In genomic region chr2:149973583-149973982, GRCm38 (mm10) we compare ENCODE assay signal across 10 mouse cellular contexts.
DNase-seq lines count a peak whose midpoint lies in the region; ATAC-seq and TF ChIP-seq lines count a peak whose summit lies in the region.
"Had no signal": no experiment of that assay in that cellular context is flagged by ENCODE, and none has a peak within 500 bp of the region (broad histone marks: within the 10 kb centered on the region; RNA-seq: fewer than 3 reads in every experiment).

No protein-coding gene starts in this region.

- H3K27ac ChIP-seq in intestine, embryonic 14.5 days (ENCODE audit: low read depth): 0 out of 2 replicates have a peak overlapping the region, but pooled peaks have one; percentile 38
- no peak overlapping the region for H3K27ac ChIP-seq in intestine, postnatal 0 days (ENCODE audit: low read depth, low read length)
- H3K27ac ChIP-seq: kidney, postnatal 0 days had no signal

- H3K4me1 ChIP-seq in intestine, embryonic 14.5 days (replicated peaks; ENCODE audit: control insufficient read depth, insufficient read depth, low read length): peaks cover 3% of the 10 kb centered on the region; the same call in 1 of the 2 replicates
- no peaks in the 10 kb centered on the region for H3K4me1 ChIP-seq in intestine, postnatal 0 days (replicated peaks; ENCODE audit: control insufficient read depth, insufficient read depth, low read length)

- no peak overlapping the region for H3K4me2 ChIP-seq in intestine, embryonic 14.5 days (ENCODE audit: low read length)
- no peak overlapping the region for H3K4me2 ChIP-seq in intestine, postnatal 0 days (replicated peaks; ENCODE audit: low read depth)

- no peak overlapping the region for H3K4me3 ChIP-seq in intestine, embryonic 14.5 days (ENCODE audit: low read depth, low read length)
- no peak overlapping the region for H3K4me3 ChIP-seq in intestine, postnatal 0 days (ENCODE audit: low read depth, low read length)
- H3K4me3 ChIP-seq: myocyte had no signal

- DNase-seq in intestine, embryonic 14.5 days (ENCODE audit: low spot score): peak; percentile 63
- DNase-seq in adrenal gland, adult 8-10 months: peak; percentile 57
- DNase-seq in frontal cortex, adult 2 months (ENCODE audit: extremely low spot score in 1 of 2, low spot score in 1 of 2): peak; percentile 19 to 58
- DNase-seq in lung, postnatal 10 days: peak; percentile 30
- DNase-seq in B cell, adult 2 months: no peak
- no peak for DNase-seq in kidney, adult 11 months

- H3K9ac ChIP-seq in intestine, embryonic 14.5 days (ENCODE audit: low read length): no peak overlapping the region
- no peak overlapping the region for H3K9ac ChIP-seq in intestine, postnatal 0 days (ENCODE audit: low read depth, low read length)

- no peaks in the 10 kb centered on the region for H3K27me3 ChIP-seq in intestine, embryonic 14.5 days (replicated peaks; ENCODE audit: control insufficient read depth, insufficient read depth, low read length)
- no peaks in the 10 kb centered on the region for H3K27me3 ChIP-seq in intestine, postnatal 0 days (replicated peaks; ENCODE audit: control insufficient read depth, insufficient read depth, low read length)

- WGBS in intestine, embryonic 14.5 days: 25% methylated on average over 6 of the region's 6 CpGs
- 25% methylated on average over 6 of the region's 6 CpGs for WGBS in intestine, postnatal 0 days

- TF ChIP-seq CTCF in intestine, postnatal 0 days (IDR thresholded peaks at IDR 0.05; ENCODE audit: low read depth): no peak

- no peaks in the 10 kb centered on the region for H3K9me3 ChIP-seq in intestine, embryonic 14.5 days (ENCODE audit: control insufficient read depth, low read length)
- no peaks in the 10 kb centered on the region for H3K9me3 ChIP-seq in intestine, postnatal 0 days (ENCODE audit: control insufficient read depth)

- no peaks in the 10 kb centered on the region for H3K36me3 ChIP-seq in intestine, embryonic 14.5 days (ENCODE audit: control insufficient read depth, insufficient read depth, low read length)
- no peaks in the 10 kb centered on the region for H3K36me3 ChIP-seq in intestine, postnatal 0 days (ENCODE audit: control insufficient read depth, insufficient read depth)

- no peak for ATAC-seq in intestine, embryonic 14.5 days (replicated peaks; ENCODE audit: low FRiP score, low TSS enrichment, low read depth)
- ATAC-seq in intestine, postnatal 0 days: no peak
- no peak for ATAC-seq in megakaryocyte, adult 5-6 weeks (ENCODE audit: poor library complexity, severe bottlenecking)

Comparison
In these comparisons a context has a peak if more than half of its experiments do, and no peak if none do; other contexts are left out.
1. DNase-seq: peak in intestine, embryonic 14.5 days (single experiment), adrenal gland, adult 8-10 months (single experiment), frontal cortex, adult 2 months (2 of 2) and lung, postnatal 10 days (single experiment); none in B cell, adult 2 months (0 of 2) and kidney, adult 11 months (single experiment).